Mouse (Mus musculus): ENCODE measurements around the gene A630095E13Rik.
"Not testable (repeated sequence)": the region's sequence is repeated elsewhere in the genome, so short reads cannot be mapped to it uniquely, and the experiment has no call there.

A630095E13Rik gene

DNA sequence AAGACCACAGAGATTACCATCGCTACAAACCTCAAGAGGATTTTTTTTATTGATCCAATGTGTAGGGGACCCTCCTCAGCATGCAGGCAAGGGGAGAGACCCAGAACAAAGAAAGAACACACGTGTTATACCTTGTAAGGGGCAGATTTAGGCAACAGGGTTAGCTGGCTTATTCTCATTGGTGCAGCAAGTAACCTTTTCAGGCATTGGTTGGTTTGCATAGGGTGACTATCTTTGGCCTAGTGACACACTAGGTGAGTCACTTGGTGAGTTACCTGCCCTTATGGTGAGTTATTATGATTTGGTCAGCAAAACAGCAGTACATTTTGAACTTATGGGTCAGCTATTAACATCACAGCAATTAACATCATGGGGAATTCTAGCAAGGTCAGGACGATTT, at the start of gene A630095E13Rik:
Gene A630095E13Rik, minus strand, starts transcription at position 101 of the 400 bp plus-strand sequence.
- DNase-seq (ENCODE audit: low read depth, low spot score) = not testable (repeated sequence)

DNA sequence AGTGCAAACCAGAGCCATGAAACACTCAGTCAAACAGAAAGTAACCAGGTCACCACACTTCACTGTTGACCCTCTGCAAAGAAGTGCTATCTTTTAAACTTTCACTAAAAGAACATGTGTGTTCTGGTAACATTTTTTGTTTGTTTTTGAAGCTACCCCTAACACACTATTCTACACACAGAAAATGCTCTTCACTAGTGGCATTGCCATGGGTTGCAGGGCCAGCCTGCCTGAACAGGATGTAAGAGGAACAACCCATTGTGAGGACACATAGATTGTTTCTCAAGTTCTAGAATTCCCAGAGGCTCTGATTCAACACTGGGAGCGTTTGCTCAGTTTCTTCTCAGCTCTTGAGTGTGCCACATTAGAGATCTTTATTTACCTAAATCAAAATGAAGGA, 49.7 kb upstream of the A630095E13Rik start, which contains the start of gene Acrv1:
Gene Acrv1, plus strand, starts transcription at position 301 of the 400 bp plus-strand sequence.
- no peak for DNase-seq (ENCODE audit: low read depth, low spot score)

DNA sequence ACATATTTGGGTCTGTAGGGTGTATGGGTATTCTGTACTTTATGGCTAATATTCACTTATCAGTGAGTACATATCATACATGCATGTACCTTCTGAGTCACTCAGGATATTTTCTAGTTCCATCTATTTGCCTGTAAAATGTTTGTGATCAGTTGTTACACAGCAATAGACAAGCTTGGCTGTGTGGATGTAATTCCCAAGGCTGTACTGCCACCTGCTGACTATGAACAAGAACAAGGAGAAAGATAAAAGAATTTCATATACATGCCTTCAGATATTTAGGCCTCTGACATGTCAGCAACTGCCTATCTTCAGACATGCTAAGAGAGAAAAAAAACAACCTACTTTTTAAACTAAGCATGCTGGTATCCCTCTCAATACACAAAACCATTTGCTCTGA, 44.2 kb upstream of the A630095E13Rik start:
- DNase-seq (ENCODE audit: low read depth, low spot score) = peak; percentile 37

DNA sequence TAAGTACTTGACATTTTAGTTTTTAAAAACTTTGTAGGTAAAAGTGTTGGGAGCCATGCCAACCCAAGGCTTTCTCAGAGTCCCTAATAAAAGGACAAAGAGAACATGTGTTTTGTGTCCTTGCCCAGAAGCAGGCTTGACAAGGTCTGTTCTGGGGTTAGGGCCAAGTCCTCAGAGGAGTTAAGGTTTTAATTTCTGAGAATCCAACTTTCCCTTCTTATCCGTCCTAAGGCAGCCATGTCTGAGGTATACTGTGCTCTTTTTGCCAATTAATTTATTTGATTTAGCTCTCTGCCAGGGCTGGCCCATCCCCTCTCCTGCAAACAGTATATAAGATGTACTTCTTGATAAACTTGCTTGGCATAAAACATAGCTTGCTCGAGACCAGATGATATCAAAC, 38.2 kb upstream of the A630095E13Rik start:
- DNase-seq (ENCODE audit: low read depth, low spot score) = no peak

Data from ZHBTc4 (cell line).